17 mouse cellular contexts compared by ENCODE assay signal in the genomic region with DNA sequence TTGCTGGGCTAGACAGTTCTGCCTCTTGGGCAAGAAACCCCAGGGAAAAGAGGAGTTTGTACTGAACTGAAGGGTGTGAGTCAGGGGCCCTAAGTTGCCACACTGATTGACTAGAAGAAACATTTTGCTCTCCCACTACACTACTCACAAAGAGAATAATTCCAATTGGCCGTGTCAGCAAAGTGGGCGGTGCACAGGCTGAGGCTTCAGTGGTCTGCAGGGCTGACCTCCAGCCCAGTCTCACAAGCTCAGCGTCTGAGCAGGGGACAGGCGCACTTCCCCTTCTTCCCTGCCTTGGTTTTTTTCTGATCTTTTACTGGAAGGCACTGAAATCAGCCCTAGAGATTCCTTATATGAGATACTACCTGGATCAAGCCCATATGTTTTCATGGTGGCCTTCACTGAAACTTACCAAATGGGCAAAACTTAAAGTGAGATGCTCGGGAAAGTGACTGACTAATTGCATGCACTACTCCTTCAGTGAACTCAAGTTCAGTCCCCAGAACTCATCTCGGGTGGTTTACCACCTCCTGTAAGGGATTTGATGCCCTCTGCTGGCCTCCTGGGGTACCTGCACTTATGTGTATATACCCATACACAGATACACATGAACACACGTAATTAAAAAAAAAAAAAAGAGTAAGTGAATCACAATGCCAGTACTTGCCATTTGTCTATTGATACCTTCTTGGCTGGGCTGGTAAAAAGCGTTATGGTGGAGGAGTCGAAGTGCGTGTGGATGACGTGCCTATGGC. TPM values are rescaled to one million over a fixed set of nuclear protein-coding genes. Genes with fewer than 3 reads are reported as not detected.
A peak's percentile ranks its signal among the peaks of the same experiment; 100 is the strongest.
DNase-seq lines count a peak whose midpoint lies in the region; TF ChIP-seq lines count a peak whose summit lies in the region.
"Had no signal": no experiment of that assay in that cellular context is flagged by ENCODE, and none has a peak within 500 bp of the region (broad histone marks: within the 10 kb centered on the region; RNA-seq: fewer than 3 reads in every experiment).

No protein-coding gene starts in this region.

- peak; percentile 32; the same call in 1 of the 2 replicates for TF ChIP-seq CTCF in bone marrow macrophage, adult 2 months (IDR thresholded peaks at IDR 0.05; ENCODE audit: low read depth, low read length)

- peaks cover 11% of the 10 kb centered on the region; the same call in 1 of the 2 replicates for H3K36me3 ChIP-seq in limb, embryonic 10.5 days
- H3K36me3 ChIP-seq: hindbrain, embryonic 10.5 days; neural tube, embryonic 12.5 days had no signal

- peak overlapping the region; percentile 55 for H3K27ac ChIP-seq in bone marrow macrophage, adult 2 months (ENCODE audit: insufficient read depth, low read depth, low read length)
- no peak overlapping the region for H3K27ac ChIP-seq in limb, embryonic 10.5 days
- H3K27ac ChIP-seq: embryonic facial prominence, embryonic 15.5 days; hindbrain, embryonic 10.5 days; kidney, embryonic 15.5 days; neural tube, embryonic 12.5 days had no signal

- no peak for TF ChIP-seq POLR2A in bone marrow macrophage, adult 2 months (IDR thresholded peaks at IDR 0.05; ENCODE audit: borderline replicate concordance, low read depth, low read length)

- peak; percentile 35 for DNase-seq in layer of hippocampus, adult 11-12 months (ENCODE audit: low spot score)
- no peak for DNase-seq in layer of hippocampus, adult 9-10 months (ENCODE audit: low spot score)
- peak; percentile 48 to 56 for DNase-seq in right cerebral cortex, postnatal 10 days (ENCODE audit: low spot score in 2 of 2)
- DNase-seq in right cerebral cortex, postnatal 36 days (ENCODE audit: low spot score in 2 of 2) = no peak
- DNase-seq in limb, embryonic 10.5 days (ENCODE audit: low spot score) = no peak
- no peak for DNase-seq in retina, postnatal 1 day
- DNase-seq: adrenal gland, postnatal 36 days; cerebellum, adult 9-10 months; gastrocnemius, postnatal 36 days; lung, embryonic 14.5 days; right cerebral cortex, postnatal 14 days; thymus, postnatal 4 days had no signal

- 94% methylated on average over 11 of the region's 11 CpGs for WGBS in limb, embryonic 10.5 days

- H3K4me1 ChIP-seq in bone marrow macrophage, adult 2 months (ENCODE audit: control insufficient read depth, insufficient read depth, low read length) = peaks cover 38% of the 10 kb centered on the region
- H3K4me1 ChIP-seq in limb, embryonic 10.5 days = peaks cover 8% of the 10 kb centered on the region
- H3K4me1 ChIP-seq: neural tube, embryonic 12.5 days had no signal

- no peak overlapping the region for H3K4me3 ChIP-seq in bone marrow macrophage, adult 2 months (ENCODE audit: insufficient read depth, low read length)
- H3K4me3 ChIP-seq in limb, embryonic 10.5 days = no peak overlapping the region
- H3K4me3 ChIP-seq: embryonic facial prominence, embryonic 15.5 days; hindbrain, embryonic 10.5 days; kidney, embryonic 15.5 days; neural tube, embryonic 12.5 days had no signal

- H3K27me3 ChIP-seq in limb, embryonic 10.5 days (ENCODE audit: low read depth, poor library complexity, severe bottlenecking) = no peaks in the 10 kb centered on the region
- H3K27me3 ChIP-seq: embryonic facial prominence, embryonic 15.5 days; kidney, embryonic 15.5 days; neural tube, embryonic 12.5 days had no signal

- H3K9me3 ChIP-seq in limb, embryonic 10.5 days (replicated peaks) = no peaks in the 10 kb centered on the region
- H3K9me3 ChIP-seq: embryonic facial prominence, embryonic 15.5 days; hindbrain, embryonic 10.5 days; kidney, embryonic 15.5 days; neural tube, embryonic 12.5 days had no signal

RNA-seq across cellular contexts. Expression of gene Naa20, which starts 35.0 kb away (rescaled TPM):
- 77.3 and 85.4 TPM in 2 replicates for polyA plus RNA-seq in bone marrow macrophage, adult 2 months (2012; ENCODE audit: insufficient read depth, insufficient read length, missing spikeins)
- 152 and 153 TPM in 2 replicates for polyA plus RNA-seq in limb, embryonic 10.5 days (2016; fragmentation: Nextera tagmentation; extraction: Ambion mirVana)

Comparison
In these comparisons a context has a peak if more than half of its experiments do, and no peak if none do; other contexts are left out.
1. DNase-seq: peak in layer of hippocampus, adult 11-12 months (single experiment) and right cerebral cortex, postnatal 10 days (2 of 2); none in layer of hippocampus, adult 9-10 months (single experiment), right cerebral cortex, postnatal 36 days (0 of 2), limb, embryonic 10.5 days (single experiment) and retina, postnatal 1 day (single experiment).